Mouse (Mus musculus) neutrophil, adult 5-6 weeks (primary cell): ENCODE data around the gene Mef2d. TPM values are rescaled to one million over a fixed set of nuclear protein-coding genes. Genes with fewer than 3 reads are reported as not detected.

Source experiments
- ATAC-seq: fragments of 151-379, 151-347 bp; 2 replicates; pipeline ENCODE4 v1.8.0; 2017; ENCODE audit warnings: mild to moderate bottlenecking, moderate TSS enrichment; ENCODE audit not compliant: insufficient number of reproducible peaks, poor library complexity, low FRiP score, severe bottlenecking; ENCODE audit errors: extremely low read depth
- total RNA-seq: library from RNA; stranded (forward); fragments of 200-1000 nt; gene quantifications from 2 replicates; pipeline ENCODE4 v1.2.3, GENCODE M21; 2017

The Mef2d gene
- total RNA-seq, 1 experiment from 2014 or later, result 162 TPM

DNA sequence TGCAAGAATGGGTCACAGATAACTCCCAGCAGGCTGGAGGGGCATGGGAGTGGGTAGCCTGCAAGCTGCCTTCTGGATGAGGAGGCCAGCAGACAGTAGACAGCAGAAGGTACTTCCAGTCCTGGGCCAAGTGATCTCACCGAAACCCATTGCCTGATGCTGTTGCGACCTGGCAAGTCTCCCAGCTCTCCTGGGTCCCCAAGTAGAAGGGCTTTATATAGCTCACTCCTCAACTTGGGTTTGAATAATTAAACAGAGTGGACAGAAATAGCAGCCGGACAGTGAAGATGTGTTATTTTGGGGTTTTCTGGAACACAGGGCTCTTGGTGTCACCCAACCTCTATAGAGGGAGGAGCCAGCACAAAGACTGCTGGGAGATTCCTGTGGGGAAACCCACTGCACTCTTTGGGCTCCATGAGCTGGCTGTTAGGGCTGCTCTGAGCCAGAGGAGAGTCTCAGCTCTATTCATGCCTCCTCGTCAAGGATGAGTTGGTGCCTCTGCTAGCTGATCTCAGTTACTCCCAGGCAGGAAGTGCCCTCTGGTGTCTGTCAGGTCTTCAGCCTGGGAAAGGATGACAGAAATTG is 8.9 kb upstream of the Mef2d start:
- ATAC-seq, result no peak

- no peak for ATAC-seq
Measured at GRCm38 (mm10) chr3:88136346-88136745, 5.8 kb upstream of the Mef2d start.

GRCm38 (mm10) chr3:88136945-88137494 is 5.2 kb upstream of the Mef2d start:
- ATAC-seq, result no peak

DNA sequence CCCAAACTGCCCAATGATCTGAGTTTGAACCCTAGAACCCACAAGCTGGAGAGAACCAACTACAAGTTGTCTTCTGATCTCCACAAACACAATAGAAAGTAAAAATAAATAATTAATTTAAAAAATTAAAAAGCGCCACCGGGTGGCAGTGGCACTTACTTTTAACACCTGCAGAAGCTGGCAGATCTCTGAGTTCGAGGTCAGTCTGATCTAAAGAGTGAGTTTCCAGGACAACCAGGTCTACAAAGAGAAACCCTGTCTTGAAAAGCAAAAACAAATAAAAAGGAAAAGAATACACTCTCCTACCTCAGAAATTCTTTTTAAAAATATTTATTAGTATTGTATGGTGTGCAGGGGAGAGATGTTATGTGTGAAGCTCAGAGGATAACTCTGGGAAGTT is 4.4 kb upstream of the Mef2d start:
- ATAC-seq, result no peak

DNA sequence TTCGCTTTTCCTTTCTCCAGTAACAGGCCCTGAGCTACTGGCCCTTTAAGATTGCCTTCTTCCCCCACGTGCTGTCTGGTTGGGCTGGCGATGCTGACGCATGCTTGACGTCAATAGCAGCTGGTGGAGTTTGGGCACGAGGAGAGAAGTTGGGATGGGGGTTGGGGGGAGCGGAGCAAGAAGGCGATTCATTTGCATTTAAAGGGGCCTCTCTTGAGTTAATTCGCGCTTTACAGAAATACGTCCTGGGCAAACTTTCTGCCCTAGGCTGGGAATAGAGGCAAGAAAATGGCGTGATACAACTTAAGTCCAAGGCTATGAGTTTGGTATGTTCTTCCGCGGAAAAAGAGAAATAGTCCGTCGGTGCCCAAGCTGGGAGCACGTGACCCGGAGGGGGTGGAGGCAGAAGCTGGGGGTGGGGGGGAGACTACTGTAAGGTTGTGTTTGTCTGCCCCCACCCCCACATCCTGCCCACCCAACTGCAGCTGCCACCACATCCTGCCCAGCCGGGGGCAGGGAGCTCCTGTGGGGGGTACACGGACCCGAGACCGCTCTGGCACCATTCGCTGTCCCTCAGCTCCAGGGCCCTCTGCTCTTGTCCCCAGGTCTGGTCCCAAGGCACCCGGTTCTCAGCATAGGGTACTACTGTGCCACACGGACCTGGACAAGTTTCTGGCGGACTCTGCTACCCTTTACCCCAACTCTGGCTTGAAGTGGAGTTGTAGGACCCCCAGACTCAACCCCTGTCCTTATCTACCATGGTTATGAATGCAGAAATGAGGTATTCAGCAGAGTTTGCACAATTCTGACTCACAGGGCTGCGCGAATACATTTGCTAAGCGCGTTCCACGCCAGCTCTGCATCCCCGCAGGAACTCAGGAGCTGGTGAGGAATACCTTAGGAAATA is 3.6 kb upstream of the Mef2d start:
- ATAC-seq, result peak; percentile 60

DNA sequence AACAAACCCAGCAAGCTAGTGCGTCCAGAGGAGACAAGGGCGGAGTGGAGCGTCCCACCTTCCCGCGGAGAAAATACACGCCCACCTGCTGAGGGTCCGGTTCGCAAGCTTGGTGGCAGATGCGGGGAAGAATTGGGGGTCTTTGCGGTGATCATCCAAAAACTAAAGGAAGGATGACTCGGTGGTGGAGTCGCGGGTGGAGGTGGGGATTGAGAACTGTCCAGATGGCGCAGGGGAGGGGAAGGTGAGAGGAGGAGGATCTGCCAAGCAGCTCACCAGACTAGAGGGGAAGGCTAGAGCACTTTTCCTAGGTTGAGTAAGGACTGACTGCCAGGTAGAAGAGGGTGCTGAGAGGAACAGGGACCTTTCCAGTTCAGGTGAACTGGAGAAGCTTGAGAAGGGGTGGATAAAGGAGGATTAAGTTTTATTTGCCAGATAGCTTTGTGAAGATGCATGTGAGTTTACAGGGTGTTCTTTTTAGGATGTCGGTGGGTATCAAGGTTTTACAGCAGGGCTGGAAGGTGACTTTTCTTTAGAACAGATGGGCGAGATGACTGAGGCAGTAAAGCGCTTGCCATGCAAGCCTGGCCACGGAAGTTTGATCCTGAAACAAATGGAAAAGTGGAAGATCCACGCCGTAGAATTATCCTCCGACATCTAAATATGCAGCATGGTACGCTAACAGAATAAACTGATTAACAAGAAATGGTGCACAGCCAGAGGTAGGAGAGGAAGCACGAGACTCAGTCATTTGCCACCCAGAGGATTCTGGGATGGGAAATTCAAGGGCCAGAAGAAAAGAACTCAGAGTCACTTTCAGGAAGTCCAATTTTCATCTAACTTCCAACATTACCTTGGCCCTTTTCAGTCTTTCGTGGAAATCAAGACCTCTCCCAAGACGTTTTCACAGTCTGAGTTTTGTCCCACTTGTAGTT is 2.7 kb upstream of the Mef2d start:
- ATAC-seq, result no peak

GRCm38 (mm10) chr3:88140178-88140902 is 1.8 kb upstream of the Mef2d start:
- ATAC-seq, result no peak

- ATAC-seq, result no peak
Measured at GRCm38 (mm10) chr3:88140903-88141430, 1.2 kb upstream of the Mef2d start.

GRCm38 (mm10) chr3:88141439-88141786 is 759 bp upstream of the Mef2d start:
- ATAC-seq, result peak; percentile 3; the same call in 1 of the 2 replicates

GRCm38 (mm10) chr3:88142546-88142915 is 359 bp downstream of the Mef2d start:
- no peak for ATAC-seq

- ATAC-seq, result peak; percentile 4; the same call in 1 of the 2 replicates
Measured at GRCm38 (mm10) chr3:88142916-88143771, 972 bp downstream of the Mef2d start.

DNA sequence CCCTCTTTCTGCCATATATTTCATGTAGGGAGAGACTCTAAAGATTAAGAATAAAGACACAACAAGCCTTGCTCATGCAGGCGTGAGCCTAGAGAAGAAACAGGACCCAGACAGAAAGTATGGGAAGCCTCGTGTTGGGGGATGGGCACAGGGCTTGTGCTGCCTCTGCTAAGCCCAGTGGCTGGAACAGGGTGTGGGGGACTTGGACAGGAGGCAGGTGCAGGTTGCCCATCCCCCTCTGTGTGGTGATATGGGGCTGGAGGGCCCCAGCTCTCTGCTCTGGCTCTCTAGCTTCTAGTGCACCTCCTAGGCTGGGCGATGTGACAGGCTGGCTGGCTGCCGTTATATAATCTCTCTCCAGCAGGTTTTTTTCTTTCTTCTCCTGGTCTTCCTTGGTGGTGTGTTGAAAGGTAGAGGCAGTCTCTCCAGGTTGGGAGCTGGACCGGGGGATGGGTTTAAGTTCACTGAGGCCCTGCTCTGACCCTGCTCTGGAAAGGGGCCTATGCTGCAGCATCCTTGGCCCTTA is 1.9 kb downstream of the Mef2d start:
- ATAC-seq, result no peak

DNA sequence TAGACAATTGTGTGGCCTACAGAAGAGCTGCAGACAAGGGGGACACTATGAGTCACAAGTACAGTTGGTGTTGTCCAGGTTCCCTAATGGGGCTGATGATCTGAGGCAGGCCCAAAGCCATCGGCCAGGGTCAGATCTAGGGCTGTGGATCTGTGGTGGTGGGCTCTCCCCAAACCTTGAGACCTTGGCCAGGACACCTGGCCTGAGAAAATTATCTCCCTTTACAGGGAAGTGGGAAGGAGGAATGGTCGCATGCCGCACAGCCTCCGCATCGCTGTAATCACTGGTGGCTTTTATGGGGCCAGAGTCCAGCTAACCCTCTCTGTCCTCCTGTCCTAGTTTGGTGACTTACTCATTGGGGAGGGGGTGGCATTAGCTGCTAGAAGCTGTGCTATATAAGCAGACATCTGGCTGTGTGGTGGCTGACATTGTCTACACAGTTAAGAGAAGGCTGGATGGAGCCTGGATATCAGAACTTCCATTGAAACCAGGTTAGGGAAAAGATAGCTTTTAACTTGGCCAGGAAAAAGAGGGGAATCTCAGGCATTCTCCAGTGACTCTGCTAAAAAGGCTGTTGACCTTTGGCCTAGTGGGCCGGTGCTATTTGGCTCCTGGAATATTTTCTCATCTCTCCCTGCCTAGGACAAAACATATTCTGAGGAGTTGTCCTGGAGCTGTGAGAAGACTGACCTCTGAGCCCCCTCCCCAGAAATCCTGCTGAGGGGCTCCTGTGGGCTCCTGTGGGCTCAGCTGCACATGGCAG is 2.7 kb downstream of the Mef2d start:
- no peak for ATAC-seq

DNA sequence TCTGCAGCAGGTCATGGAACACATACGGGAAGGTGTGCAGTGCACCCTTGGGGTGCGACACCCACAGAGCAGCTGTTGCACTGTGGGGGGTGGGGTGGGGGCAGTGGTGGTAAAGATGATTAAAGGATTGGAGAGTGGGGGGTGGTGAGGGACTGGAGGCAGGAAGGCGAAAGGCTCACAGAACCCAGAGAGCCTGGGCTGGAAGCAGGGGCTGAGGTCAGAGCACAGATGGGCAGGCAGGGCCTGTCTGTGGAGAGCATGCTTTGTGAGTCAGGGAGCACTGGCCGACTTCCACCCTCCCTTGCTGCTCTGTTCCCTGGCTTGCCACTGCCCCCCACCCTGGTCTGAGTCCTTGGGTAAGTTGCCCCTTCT is 3.2 kb downstream of the Mef2d start:
- ATAC-seq, result no peak

DNA sequence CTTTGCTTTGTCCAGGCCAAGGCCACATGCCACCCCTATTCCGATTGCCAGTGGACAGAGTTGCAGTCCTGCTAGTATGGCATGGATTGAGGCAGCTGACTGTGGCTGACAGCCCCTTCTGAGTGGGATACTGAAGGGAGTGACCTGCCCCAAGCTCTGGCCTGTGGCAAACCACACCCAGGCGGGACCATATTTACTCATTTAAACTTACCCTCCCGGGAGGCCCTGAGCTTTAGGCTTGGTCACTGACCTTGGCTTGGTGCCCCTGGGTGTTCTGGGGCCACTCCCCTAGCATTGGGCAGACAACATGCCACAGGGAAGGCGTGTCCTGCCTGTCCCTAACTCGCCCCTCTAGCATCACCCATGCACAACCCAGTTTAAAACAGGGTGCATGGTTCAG is 3.8 kb downstream of the Mef2d start:
- no peak for ATAC-seq

GRCm38 (mm10) chr3:88146376-88147112 is 4.4 kb downstream of the Mef2d start:
- no peak for ATAC-seq
